Mouse (Mus musculus) MEL (cell line): Measurements from ENCODE around the gene Zp3.

ENCODE experiments used
- CTCF ChIP-seq, 3 experiments: IDR thresholded peaks in 2 of 3; conservative IDR thresholded peaks in 1 of 3; 2 replicates each; pipeline ENCODE4 v1.5.1; 2011 to 2012; ENCODE audit warnings: low read length in 3 of 3, low read depth in 2 of 3, mild to moderate bottlenecking in 2 of 3, improper control_type of control experiment in 1 of 3, inconsistent platforms in 1 of 3, mixed read lengths in 1 of 3, moderate library complexity in 1 of 3; ENCODE audit not compliant: control insufficient read depth in 1 of 3, insufficient read depth in 1 of 3, poor library complexity in 1 of 3, severe bottlenecking in 1 of 3
- E2F4 ChIP-seq: IDR thresholded peaks from 2 replicates; pipeline ENCODE4 v1.6.1; 2011; ENCODE audit warnings: low read depth, low read length, improper control_type of control experiment, borderline replicate concordance
- EP300 ChIP-seq, 2 experiments: IDR thresholded peaks; 2 replicates each; pipeline ENCODE4 v1.6.1; 2011; ENCODE audit warnings: improper control_type of control experiment in 2 of 2, low read length in 2 of 2, low read depth in 1 of 2, mild to moderate bottlenecking in 1 of 2
- NELFE ChIP-seq: IDR thresholded peaks from 2 replicates; pipeline ENCODE4 v1.6.1; 2011; ENCODE audit warnings: low read depth, low read length, improper control_type of control experiment
- NRF1 ChIP-seq: IDR thresholded peaks from 2 replicates; pipeline ENCODE4 v1.6.1; 2014; ENCODE audit warnings: low read depth, mild to moderate bottlenecking, inconsistent platforms, low read length, improper control_type of control experiment, moderate library complexity; ENCODE audit not compliant: poor library complexity, insufficient read depth, severe bottlenecking
- POLR2A ChIP-seq, 2 experiments: IDR thresholded peaks; 2 replicates each; pipeline ENCODE4 v1.6.1; 2011 to 2012; ENCODE audit warnings: low read length in 2 of 2, mild to moderate bottlenecking in 2 of 2, control low read depth in 1 of 2, improper control_type of control experiment in 1 of 2, low read depth in 1 of 2, moderate library complexity in 1 of 2; ENCODE audit not compliant: control insufficient read depth in 1 of 2, insufficient read depth in 1 of 2, poor library complexity in 1 of 2
- TAL1 ChIP-seq: IDR thresholded peaks from 2 replicates; pipeline ENCODE4 v1.6.1; 2012; ENCODE audit warnings: mild to moderate bottlenecking, inconsistent platforms, low read length, moderate library complexity, mixed read lengths
- TCF12 ChIP-seq: IDR thresholded peaks from 2 replicates; pipeline ENCODE4 v1.6.1; 2014; ENCODE audit warnings: low read depth, mild to moderate bottlenecking, inconsistent platforms, low read length, improper control_type of control experiment, moderate library complexity
- ZKSCAN1 ChIP-seq: IDR thresholded peaks from 2 replicates; pipeline ENCODE4 v1.6.1; 2012; ENCODE audit warnings: low read depth, mild to moderate bottlenecking, inconsistent platforms, low read length, improper control_type of control experiment, moderate library complexity
- ZMIZ1 ChIP-seq: IDR thresholded peaks from 2 replicates; pipeline ENCODE4 v1.6.1; 2012; ENCODE audit warnings: low read depth, mild to moderate bottlenecking, inconsistent platforms, low read length, improper control_type of control experiment, moderate library complexity
- ZNF384 ChIP-seq: IDR thresholded peaks from 2 replicates; pipeline ENCODE4 v1.6.1; 2012; ENCODE audit warnings: low read depth, mild to moderate bottlenecking, inconsistent platforms, low read length, improper control_type of control experiment

- TF ChIP-seq ZNF384 (no peak), CTCF (IDR thresholded peaks at IDR 0.05 in 2 of 3, conservative IDR thresholded peaks at IDR 0.05 in 1 of 3; ENCODE audit: control insufficient read depth in 1 of 3, insufficient read depth in 1 of 3, low read depth in 2 of 3, low read length in 3 of 3, poor library complexity in 1 of 3, severe bottlenecking in 1 of 3) (no peak), ZKSCAN1 (no peak), POLR2A (IDR thresholded peaks at IDR 0.05; ENCODE audit: control insufficient read depth in 1 of 2, insufficient read depth in 1 of 2, low read depth in 1 of 2, low read length in 2 of 2, poor library complexity in 1 of 2) (no peak), E2F4 (no peak), ZMIZ1 (no peak), TAL1 (no peak), NRF1 (no peak), NELFE (no peak), EP300 (IDR thresholded peaks at IDR 0.05; ENCODE audit: low read depth in 1 of 2, low read length in 2 of 2) (no peak), TCF12 (no peak)
These were observed 27.1 kb upstream of the Zp3 start for GRCm38 (mm10) chr5:135952830-135953229.
